Mouse (Mus musculus) urinary bladder, adult 18-20 months (tissue): ENCODE measurements around the gene Mxi1.

Experiments used
- DNase-seq, 2 experiments: peaks; one replicate each; pipeline ENCODE4 v3.0.0; 2022; ENCODE audit warnings: low spot score in 2 of 2, mixed read lengths in 2 of 2

The Mxi1 gene

GRCm38 (mm10) chr19:53322438-53323048 is 12.2 kb downstream of the Mxi1 start:
- DNase-seq = no peak

- DNase-seq = no peak
Observed at GRCm38 (mm10) chr19:53324866-53325265, 14.5 kb downstream of the Mxi1 start.

- no peak for DNase-seq
Observed at GRCm38 (mm10) chr19:53325578-53326295, 15.4 kb downstream of the Mxi1 start.

DNA sequence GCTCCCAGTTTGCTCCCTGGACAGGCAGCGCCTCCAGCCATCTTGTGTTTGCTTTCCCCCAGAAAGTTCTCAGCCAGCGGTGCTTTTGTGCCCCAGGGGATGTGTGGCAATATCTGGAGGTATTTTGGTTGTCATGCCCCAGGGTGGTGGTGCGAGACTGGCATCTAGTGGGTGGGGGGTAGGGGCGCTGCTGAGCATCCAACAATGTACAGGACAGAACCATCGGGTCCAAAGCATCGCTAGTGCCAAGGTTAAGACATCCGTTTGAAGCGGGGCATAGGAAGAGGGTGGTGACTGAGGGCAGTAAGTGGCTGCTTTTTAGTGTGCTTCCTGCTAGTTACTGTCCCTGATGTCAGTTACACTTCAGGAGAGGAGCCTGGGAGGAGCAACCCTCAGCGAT is 17.8 kb downstream of the Mxi1 start:
- no peak for DNase-seq

- DNase-seq = peak; percentile 82 to 84
Observed at GRCm38 (mm10) chr19:53329221-53329991, 19.1 kb downstream of the Mxi1 start.

DNA sequence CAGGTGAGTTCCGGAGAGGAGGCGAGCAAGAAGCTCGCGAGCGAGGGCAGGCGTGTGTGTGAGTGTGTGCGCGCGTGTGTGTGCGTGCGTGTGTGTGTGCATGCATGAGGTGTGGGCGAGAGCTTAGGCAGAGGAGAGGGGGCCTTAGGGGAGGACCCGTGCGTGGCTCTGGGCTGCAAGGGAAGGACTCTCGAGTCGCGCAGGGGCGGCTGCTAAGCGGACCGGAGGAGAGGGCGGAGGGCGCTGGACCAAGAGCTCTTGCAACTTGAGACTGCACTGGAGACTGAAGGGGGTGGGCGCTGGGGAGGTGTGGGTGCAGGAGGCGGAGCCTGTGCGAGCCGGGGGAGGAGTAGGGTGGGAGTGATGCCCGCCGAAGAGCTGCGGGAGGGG is 19.7 kb downstream of the Mxi1 start:
- DNase-seq = peak; percentile 53 to 74

GRCm38 (mm10) chr19:53331882-53332500 is 21.7 kb downstream of the Mxi1 start:
- DNase-seq = no peak

- DNase-seq = no peak
Observed at GRCm38 (mm10) chr19:53333730-53334129, 23.4 kb downstream of the Mxi1 start.

DNA sequence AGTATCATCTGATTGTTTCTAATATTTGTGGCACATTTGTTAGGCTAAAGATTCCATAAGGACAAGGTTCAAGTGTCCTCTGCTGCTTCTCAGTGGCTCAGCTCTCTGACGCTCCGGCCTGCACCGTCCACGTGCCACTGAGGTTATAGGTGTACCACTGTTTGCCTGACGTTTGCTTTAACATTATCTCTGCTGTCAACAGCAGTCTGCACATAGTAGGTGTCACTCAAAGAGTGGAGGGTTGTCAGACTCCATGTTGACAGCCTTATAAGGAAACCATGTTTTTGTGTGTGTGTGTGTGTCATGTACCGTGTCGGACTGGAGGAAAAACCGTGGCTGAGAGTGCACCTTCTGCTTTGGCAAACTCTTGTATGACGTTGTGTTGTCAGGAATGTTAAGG is 24.9 kb downstream of the Mxi1 start:
- no peak for DNase-seq

DNA sequence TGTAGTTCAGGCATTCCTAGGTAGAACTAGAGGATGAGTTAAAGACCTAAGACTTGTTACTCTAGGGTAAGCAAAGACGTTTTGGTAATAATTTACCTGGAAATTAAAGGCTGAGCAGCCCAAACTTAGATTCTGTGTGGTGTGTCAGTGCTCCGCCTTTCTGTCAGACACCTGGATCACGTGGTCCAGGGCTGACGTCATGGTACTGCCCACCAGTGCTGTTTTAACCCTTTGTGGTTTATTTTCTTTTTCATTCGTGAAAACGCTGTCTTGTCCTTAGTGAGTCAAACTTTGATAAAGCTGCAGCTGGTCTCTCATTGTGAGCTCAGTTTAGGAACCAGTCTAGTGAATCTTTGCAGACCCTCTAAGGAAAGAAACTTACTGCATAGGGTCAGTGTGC is 30.1 kb downstream of the Mxi1 start:
- DNase-seq = no peak

- DNase-seq = no peak
Observed at GRCm38 (mm10) chr19:53343174-53343881, 33.0 kb downstream of the Mxi1 start.

DNA sequence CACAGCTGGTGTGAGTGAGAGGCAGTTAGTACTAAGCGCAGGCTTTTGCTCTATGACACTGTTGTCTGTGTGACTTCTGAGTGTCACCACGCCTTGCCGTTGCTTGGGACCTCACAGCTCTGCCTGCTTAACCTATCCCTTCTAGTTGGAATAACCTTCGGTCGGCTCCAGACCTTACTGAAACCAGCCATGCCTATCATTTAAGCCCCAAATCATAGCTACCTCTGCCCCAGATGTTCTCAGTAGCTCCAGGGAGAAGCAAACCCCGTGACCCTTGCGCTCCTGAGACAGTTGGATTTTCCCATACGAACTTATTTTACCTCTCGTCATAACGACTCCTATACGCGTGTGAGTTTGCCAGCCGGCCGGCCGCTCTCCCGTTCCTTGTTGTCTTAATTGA is 33.7 kb downstream of the Mxi1 start:
- no peak for DNase-seq

GRCm38 (mm10) chr19:53345766-53346165 is 35.4 kb downstream of the Mxi1 start:
- no peak for DNase-seq

- no peak for DNase-seq
Observed at GRCm38 (mm10) chr19:53353864-53354263, 43.5 kb downstream of the Mxi1 start.

DNA sequence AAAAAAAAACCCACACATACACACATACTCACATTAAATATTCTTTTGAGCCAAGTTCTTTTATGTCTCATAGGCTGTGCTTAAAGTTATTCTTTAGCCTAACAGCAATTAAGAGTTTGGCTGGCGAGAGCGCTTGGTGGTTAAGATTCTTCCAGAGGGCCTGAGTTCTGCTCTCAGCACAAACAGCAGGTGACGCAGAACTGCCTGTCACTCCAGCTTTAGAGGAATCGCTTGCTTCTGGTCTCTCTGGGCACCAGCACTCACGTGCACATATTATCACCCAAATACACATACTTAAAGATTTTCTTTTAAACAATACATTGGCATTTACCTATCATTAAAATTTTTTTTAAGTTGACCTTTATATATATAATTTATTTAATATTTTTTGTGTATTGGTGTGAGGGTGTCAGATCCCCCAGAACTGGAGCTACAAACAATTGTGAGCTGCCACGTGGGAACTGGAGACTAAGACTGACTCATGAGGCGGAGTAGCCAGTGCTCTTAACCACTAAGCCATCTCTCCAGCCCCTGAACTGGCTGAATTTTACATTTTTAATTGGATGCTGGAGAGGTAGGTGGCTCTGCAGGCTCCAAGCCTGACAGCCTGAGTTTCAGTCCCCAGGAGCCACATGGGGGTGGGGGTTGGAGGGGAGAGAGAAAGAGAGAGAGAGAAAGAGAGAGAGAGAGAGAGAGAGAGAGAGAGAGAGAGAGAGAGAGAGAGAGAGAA is 44.1 kb downstream of the Mxi1 start:
- DNase-seq = no peak

DNA sequence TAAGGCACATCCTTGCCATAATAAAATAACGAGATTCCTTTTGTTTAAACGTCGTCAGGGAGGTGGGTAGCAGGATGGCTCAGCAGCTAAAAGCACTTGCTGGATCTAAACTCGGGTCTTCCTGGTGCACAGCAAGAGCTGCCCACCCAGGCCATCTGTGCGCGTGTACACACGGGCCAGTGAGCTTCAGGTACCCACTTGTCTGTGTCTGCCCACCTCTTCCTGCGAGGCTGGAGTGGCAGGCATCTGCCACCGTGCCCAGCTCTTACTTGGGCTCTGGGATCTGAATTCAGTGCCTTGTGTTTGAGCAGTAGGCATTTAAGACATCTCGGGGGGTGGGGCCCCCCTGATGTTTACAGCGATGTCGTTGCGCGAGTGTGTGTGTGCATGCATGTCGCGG is 44.7 kb downstream of the Mxi1 start:
- no peak for DNase-seq

DNA sequence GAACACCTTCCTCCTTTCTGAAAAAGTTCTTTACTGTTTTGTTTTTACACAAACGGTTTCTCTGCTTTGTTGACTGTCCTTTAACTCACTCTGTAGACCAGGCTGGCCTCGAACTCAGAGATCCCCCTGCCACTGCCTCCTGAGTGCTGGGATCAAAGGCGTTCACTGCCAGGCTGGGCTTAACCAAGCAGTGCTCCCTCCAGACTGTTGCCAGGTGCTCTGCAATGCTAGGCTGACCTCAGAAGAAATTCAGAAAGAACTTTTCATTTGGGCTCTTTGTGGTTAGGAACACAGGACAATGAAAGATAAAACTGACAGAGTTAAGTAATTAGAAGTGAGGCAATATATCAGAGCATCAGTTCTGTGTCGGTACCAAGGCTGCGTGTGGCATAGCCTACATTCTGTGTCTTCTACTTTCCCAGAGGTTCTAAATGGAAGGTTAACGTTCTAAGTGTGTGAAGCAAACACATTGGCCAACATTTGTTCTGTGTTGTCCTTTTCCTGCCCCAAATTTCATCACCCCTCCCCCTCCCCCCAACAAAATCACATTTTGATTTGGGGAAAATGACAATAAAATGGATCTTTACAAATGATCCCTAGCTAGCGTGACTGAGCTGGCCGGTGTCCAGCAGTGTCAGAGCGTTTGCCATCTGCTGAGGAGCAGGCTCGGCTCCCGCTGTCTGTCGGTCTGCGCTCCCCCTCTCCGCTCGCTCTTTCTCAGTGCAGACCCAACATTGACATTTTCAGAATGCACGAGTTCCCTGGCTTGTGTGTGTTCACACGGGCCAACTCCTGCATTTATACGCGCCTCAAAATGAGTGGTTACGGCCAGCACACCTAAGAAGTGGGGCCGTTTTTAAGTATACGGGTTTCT is 49.1 kb downstream of the Mxi1 start:
- no peak for DNase-seq

GRCm38 (mm10) chr19:53360265-53360958 is 50.1 kb downstream of the Mxi1 start:
- no peak for DNase-seq

GRCm38 (mm10) chr19:53362967-53363366 is 52.6 kb downstream of the Mxi1 start:
- DNase-seq = no peak

DNA sequence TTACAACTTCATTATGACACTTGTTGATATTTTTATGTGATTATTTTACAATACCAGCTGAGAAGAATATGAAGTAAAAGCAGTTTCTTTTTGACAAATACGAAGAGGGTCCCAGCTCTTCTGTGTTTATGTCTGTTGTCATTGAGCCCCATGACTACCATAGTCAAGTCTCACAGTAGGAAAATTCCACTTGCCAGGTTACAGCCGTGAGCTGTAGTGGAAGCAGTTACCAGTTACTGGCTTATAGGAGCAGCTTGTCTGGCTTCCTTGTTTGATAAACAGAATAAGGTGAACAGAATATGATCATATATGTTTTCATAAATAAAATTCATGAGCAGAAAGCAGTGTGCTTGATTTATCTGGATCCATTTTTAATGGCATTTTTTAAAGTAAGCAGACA is 54.2 kb downstream of the Mxi1 start:
- no peak for DNase-seq
